Mouse (Mus musculus) frontal cortex, postnatal 25 days (tissue): Measurements from ENCODE around the gene Tex261.
"Not testable (repeated sequence)": the region's sequence is repeated elsewhere in the genome, so short reads cannot be mapped to it uniquely, and the experiment has no call there.

Experiments
- DNase-seq, 2 experiments: peaks; one replicate each; pipeline ENCODE4 v3.0.0; 2022; ENCODE audit warnings: low spot score in 2 of 2

The Tex261 gene

GRCm38 (mm10) chr6:83775638-83776293, at the start of gene Tex261:
Gene Tex261, minus strand, starts transcription at chr6:83775813.
- peak; percentile 66 to 83 for DNase-seq

DNA sequence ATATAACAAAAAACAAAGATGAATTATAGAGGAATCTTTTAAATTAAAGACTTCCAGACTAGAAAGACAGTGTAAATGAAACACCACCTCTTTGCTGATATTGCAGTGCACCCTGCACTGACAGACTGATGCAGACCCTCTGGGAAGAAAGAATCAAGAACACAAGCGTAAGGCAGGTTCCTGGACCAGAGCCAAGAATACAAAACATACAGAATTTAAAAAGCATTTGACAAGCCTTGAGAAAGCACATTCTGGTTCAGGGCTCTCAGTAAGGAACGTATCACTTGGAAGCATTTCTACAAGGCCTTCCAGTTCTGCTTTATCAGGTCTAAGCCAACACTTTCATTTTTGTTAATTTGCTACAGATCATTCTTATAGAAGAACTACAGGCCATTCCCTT, 46.2 kb upstream of the Tex261 start:
- no peak for DNase-seq

DNA sequence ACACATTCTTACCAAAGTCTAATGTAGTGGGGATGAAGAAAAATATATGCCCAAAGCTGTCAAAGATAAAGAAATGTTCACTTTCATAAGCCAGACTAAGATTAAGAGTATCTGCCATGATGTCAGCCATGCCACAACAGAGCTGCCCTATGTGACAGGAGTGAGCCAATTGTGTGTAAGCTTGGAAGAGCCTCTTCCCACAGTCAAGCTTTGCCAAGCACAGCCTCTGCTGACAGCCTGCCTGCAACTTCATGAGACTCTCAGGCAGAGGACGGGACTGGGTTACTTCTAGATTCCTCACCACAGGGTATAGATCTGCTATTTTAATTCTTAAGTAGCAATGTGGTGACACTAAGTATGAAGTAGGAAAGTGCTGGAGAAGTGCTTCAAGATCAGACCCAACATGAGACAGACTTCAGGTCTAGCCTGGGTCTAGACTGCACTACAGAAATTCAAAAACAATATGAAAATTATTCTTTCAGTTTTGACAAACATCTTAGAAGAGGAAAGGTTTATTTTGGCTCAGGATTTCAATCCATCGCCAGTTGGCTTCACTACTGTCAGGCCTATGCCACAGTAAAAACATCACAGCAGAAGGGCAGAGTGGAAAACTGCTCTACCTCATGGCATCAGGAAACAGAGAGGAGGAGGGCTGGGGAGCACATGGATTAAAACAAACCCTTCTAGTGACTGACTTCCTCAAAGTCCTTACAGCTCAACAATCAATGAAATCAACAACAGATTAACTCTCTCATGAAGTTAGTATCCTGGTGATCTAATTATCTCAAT, 45.3 kb upstream of the Tex261 start:
- no peak for DNase-seq

GRCm38 (mm10) chr6:83818996-83819395, 43.4 kb upstream of the Tex261 start:
- no peak for DNase-seq

DNA sequence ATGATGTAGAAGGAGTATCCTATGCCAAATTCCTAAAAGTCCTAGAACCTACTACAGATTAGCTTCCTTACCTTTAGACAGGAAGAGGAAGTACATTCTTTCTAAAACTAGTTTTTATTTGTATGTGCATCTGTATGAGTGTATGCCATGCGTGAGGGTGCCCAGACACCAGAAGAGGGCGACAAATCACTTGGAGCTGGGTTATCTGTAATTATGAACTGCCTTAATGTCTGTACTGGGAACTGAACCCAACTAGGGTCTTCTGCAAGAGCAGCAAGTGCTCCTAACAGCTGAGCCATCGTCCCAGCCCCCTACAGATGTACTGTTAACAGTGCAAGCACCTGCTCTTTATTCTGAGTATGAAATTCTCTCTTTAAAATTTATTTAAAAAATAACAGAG, 40.2 kb upstream of the Tex261 start:
- no peak for DNase-seq

- no peak for DNase-seq
These were observed 27.2 kb upstream of the Tex261 start for GRCm38 (mm10) chr6:83802846-83803245.

- no peak for DNase-seq
These were observed 26.4 kb upstream of the Tex261 start for GRCm38 (mm10) chr6:83802033-83802432.

- no peak for DNase-seq
These were observed 21.1 kb upstream of the Tex261 start for GRCm38 (mm10) chr6:83796686-83797085.

DNA sequence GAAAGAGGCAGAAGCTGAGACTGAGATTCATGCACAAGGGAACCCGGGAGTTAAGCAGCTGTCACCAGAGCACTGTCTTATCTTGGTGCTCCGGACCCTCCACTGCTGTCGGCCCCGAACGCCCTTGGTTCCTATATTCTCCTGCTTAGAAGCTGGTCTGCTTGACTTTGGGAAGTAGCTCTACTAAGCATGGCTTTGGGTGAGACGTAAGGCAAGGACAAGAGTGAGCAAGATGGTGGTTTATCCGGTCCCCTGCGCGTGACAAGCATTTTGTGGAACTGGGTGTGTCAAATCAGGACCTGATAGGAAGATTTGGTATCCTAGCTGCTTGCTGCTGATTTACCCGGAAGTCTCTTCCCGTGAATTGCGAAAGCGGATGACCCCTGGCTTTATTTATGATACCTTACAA, 19.9 kb upstream of the Tex261 start:
- no peak for DNase-seq

GRCm38 (mm10) chr6:83794760-83795296, 19.2 kb upstream of the Tex261 start, which contains the start of gene Nagk:
Gene Nagk, plus strand, starts transcription at chr6:83794982.
- peak; percentile 81 to 87 for DNase-seq

DNA sequence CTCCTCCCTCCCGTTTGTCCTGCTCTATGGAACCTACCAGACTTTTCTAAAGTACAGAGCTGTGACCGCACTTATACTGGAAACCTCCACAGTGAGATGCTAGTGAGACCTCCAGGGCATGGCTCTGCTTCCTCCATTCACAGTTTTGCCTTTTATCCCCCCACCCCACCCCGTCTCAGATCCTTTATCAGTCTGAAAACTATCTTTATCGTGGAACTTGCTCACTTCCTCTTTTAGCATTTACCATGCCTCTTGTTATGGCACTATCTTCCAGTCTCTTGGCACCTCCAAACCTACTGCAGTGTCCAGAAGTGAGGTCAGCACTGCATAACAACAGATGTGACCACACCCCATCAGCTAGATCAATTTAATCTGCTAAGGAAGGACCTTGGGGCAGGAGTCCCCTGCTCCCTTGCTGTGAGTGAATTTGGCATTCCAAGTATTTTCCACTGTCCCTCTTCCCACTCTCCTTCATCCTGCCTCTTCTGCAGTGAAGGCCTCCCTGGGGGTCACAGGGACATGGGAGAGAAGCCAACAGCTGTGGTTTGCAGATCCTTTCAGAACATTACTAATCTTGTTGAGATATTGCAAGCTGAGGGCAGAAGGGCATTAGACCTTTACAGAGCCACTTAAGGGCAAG, 15.8 kb upstream of the Tex261 start:
- no peak for DNase-seq

GRCm38 (mm10) chr6:83790533-83790932, 14.9 kb upstream of the Tex261 start:
- not testable (repeated sequence) for DNase-seq

GRCm38 (mm10) chr6:83788554-83788953, 12.9 kb upstream of the Tex261 start:
- DNase-seq = no peak

GRCm38 (mm10) chr6:83786426-83786825, 10.8 kb upstream of the Tex261 start:
- DNase-seq = no peak

GRCm38 (mm10) chr6:83779026-83779425, 3.4 kb upstream of the Tex261 start:
- no peak for DNase-seq

DNA sequence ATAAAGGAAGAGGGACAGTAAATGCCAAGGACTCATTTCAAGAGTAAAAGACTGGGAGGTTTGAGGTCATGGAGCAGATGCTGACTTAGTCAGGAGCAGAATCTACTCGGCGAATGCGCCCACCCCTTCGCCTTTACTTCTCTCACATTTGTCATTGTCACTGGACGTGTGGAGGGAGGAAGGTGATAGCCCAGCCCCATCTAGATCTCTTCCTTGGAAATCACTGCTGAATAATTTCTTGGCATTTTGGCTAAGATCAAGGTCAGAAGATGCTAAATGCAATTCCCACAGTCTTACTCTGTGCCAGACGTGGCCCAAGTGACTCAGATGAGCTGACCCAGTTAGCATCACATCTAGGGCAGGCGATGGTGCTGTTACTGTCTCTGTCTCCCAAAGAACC, 2.7 kb upstream of the Tex261 start:
- DNase-seq = no peak

GRCm38 (mm10) chr6:83774781-83775563, 641 bp downstream of the Tex261 start:
- DNase-seq = no peak

DNA sequence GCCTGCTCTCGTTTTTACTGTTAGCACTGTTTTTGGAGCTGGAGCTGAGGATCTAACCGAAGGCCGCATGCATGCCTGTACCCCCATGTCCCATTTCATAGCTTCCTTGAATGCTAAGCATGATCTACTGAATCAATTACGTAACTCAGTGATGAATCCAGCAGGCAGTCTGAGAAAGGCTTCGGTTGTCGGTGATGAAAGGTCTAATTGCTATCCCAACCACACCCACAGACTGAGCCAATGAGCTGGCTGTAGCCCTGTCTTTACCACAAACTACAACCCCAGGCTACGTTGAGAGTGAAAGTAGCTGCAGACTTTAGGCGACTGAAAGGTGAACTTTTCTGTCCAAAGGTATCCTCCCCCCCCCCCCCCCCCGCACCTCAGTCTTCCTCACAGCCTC, 1.5 kb downstream of the Tex261 start:
- DNase-seq = no peak

GRCm38 (mm10) chr6:83768485-83768884, 7.1 kb downstream of the Tex261 start:
- no peak for DNase-seq

DNA sequence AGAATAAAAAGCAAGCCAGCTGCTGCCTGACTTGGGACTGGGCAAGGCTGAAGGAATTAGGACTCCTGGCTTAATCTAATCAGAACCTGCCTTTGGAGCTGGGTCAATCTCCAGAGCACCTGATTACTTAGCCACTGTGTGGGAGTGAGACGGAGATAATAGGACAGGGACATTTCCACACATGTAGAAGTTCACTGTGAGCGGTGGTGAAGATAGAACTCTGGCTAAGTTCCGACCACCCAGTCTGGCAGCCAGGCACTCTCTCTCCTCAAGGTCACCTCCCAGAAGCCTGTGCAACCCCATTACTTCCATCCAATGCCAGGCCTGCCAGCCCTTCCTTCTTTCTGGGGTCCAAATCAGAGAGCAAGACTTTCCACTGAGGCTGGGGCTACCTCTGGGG, 8.6 kb downstream of the Tex261 start:
- no peak for DNase-seq

GRCm38 (mm10) chr6:83762880-83763431, 12.7 kb downstream of the Tex261 start:
- no peak for DNase-seq
